Mouse (Mus musculus) liver, postnatal 0 days (tissue): ENCODE data around the gene Cdc42ep4.

ENCODE experiments used
- CTCF ChIP-seq: sonication (generic); IDR thresholded peaks from 2 replicates; pipeline ENCODE4 v1.5.1; 2016; ENCODE audit warnings: antibody characterized with exemption, low read depth
- EP300 ChIP-seq: IDR thresholded peaks from 2 replicates; pipeline ENCODE4 v1.6.1; 2016; ENCODE audit warnings: antibody characterized with exemption, low read depth, mild to moderate bottlenecking

DNA sequence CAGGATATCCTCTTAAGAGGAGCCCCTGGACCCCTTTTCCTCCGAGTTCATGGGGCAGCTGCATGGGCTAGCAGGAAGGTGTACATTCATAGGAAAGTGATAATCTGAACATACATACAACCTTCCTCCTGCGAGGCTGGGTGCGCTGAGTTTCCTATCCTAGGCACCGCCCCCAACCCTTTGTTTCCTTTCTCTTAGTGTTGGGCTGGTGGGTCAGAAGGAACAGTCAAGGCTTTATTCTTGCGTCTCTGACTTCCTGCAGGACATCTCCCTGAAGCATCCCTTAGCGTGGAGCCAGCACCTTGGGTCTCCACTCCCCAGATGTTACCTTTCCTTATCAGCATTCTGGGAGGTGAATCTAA is 28.0 kb upstream of the Cdc42ep4 start:
- no peak for TF ChIP-seq CTCF
- no peak for TF ChIP-seq EP300
